Mouse (Mus musculus) c-Kit-positive CD71-negative TER-119-negative erythroid progenitor cells, embryonic 14.5 days (primary cell): ENCODE measurements around the gene Myh1.

Source experiments
- DNase-seq: peaks from one replicate; pipeline ENCODE4 v3.0.0-alpha.2; 2013; ENCODE audit warnings: low read depth

The Myh1 gene

GRCm38 (mm10) chr11:67199752-67200151 lies at the start of gene Myh1:
Myh1 (plus strand) TSS chr11:67200052.
- no peak for DNase-seq

DNA sequence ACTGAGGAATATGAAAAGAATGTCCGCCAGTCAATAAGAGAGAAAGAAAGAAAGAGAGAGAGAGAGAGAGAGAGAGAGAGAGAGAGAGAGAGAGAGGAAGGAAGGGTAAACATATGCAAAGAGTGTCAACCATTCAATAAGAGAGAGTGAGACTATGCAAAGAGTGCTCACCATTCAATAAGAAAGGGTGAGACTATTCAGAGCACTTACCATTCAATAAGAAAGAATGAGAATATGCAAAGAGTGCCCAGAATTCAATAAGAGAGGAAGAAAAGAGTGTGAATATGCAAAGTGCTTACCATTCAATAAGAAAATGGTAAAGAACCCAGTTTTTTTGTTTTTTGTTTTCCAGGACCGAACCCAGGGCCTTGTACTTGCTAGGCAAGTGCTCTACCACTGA lies 49.6 kb upstream of the Myh1 start:
- no peak for DNase-seq

- DNase-seq: no peak
Observed at GRCm38 (mm10) chr11:67151159-67151558, 48.7 kb upstream of the Myh1 start.

DNA sequence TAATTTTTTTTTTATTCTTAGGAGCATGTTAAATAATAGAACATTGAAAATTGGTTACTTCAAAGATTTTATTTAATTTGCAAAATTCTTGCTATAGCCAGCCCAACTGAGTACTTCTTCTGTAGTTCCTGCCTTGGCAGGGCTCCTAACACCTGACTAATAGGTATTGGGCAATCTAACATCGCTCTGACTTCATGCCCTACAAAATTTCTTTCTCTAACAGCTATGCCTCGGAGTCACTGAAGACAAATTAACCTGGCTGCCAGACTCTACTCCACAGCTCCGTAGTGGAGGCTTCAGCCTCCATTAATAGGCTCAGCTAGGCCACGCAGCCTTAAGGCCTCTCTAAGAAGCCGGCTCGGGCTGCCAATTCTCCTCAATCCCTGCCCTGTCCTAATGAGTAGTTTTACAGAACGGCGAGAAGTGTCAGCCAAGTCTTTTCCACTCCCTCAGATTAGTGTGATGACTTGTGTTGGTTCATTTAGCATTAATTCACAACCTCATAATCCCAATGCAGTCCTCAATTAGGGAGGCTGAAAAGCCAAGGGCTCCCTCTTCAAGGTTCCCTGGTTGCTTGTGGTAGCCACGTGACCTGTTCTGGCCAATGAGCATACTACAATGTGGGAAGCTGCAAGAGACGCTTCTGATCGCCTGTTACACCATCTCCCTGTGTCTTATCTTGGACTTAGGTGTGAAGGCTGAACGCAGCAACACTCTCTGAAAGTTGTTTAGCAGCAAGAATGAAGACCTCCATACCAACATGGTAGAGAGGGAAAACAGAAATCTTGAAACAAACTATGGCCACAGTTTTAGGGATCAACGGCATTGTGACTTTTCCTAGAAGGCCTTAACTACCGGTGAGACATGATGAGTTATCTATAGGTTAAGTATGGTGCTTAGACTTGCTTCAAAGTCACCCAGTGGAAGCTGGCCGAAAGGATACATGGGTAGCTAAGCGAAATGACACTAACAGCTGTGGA lies 47.9 kb upstream of the Myh1 start:
- DNase-seq: no peak

DNA sequence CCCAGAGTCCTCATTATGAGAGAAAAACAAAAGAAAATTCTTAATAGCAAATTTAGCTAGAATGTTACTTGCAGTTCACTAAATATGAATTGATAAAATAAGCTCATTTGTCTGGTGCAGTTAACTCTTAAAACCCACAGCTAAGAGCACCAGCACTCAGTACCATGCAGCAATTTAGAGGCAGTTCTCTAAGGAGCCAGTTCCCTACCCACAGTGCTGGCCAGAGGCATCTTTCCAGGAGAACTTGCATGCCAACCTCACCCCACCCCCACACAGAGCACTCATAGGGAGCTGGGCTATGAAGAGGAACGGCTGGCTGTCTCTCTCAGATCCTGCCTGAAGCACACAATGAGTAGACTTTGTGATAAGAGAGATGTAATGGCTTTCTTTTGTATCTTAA lies 46.7 kb upstream of the Myh1 start:
- no peak for DNase-seq

- no peak for DNase-seq
Observed at GRCm38 (mm10) chr11:67153843-67154242, 46.0 kb upstream of the Myh1 start.

DNA sequence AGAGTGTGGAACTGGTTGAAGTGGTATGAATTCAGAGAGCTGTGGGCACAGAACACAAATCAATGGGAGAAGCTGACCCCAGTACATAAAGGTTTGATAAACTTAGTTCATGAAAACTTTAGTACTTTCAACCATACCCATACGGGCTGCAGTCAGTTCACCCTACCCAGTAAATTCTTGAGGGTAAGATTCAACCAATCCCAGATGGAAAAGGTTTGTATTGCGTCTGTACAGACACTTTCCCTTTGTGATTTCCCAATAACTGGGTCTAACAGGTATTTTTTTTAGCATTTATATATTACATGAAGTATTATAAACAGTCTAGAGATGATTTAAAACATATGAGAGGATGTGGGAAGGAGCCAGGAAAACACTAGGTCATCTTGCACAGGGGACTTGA lies 44.2 kb upstream of the Myh1 start:
- no peak for DNase-seq

DNA sequence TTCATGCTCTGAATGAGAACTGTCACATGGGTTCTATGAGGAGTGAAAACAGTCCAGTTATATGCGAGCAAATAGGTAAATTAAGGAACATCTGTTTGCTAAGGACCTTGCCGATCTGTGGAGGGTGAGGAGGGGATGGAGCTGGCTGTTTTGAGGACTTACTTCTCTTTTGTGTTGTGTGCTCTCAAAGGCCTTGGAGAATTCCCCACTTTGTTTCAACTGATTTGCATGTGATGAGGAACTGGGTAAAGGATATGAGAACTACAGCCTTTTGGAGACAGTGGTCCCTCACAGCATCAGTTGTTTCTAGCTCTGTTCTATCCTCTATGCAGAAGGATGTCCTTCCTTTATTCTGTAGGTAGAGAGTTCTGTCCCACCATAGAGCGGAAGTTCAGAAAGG lies 39.7 kb upstream of the Myh1 start:
- DNase-seq: no peak

DNA sequence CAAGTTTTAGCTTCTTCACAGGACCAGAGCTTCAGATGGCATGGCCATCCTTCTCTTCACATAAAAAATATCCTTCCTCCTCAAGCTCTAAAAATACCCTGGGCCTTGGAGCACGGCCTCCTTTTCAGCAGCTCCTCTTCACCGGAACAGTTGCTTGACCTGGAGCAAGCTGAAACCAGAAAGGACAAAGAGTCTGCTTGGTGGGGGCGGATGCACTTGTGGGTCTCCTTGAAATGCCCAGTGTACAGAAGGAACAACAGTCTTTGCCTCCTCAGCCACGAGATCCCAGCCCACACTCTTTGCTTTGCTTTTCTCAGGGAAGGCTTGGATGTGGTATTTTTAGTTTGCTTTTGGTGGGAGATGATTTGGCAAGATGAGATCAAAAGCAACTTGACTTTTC lies 36.2 kb upstream of the Myh1 start:
- no peak for DNase-seq

DNA sequence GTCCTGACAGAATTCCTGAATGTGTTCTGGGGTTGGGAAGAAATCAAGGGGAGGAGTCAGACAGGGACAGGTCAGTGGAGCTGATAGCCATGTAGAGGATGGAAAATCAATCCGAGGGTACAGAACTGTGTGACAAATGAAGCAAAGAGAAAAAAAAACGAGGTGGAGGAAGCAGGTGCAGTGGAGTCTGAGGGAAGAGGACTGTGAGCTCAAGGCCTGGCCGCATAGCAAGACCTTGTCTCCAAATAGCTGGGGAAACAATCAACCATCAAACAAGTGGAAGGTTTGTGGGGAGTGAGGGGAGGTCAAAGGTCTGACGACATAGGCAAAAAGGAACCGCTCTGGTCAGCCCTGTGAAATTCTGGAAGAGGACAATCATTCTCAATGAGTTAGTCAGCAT lies 35.0 kb upstream of the Myh1 start:
- no peak for DNase-seq

GRCm38 (mm10) chr11:67169301-67169700 lies 30.6 kb upstream of the Myh1 start:
- DNase-seq: no peak

DNA sequence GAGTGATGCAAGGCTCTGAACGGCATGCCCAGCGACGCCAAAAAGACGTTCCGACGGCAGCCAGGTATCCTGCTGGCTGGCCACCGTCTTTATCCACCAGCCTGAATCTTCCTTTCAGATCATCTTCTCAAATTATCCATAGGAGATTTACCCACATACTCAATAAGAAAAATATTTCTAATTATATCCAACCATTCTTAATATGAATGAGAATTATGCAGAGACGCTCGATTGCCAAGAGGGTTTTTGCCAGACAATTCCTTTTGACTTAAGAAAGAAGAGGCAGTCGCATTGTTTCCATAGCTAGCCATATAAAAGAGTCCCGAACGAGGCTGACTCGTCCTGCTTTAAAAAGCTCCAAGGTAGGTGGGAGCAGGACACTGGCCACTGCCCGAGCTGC lies 29.1 kb upstream of the Myh1 start, which contains the start of gene Myh2:
TSS of gene Myh2 (plus strand) at position 301 of the 400 bp plus-strand sequence.
- DNase-seq: no peak

- no peak for DNase-seq
Observed at GRCm38 (mm10) chr11:67172439-67172838, 27.4 kb upstream of the Myh1 start.

DNA sequence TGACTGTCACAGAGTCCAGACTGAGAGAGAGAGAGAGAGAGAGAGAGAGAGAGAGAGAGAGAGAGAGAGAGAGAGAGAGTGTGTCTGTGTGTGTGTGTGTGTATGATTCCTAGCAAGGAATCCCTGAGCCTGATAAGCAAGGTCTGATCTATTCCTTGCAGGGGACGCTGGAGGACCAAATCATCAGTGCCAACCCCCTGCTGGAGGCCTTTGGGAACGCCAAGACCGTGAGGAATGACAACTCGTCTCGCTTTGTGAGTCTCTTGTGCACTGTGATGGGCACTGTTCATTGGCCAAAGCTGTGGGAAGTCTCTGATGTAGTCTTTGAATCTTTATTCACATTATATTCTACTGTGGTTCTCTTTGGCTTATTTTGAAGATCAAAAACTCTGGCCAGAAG lies 23.5 kb upstream of the Myh1 start:
- no peak for DNase-seq

- no peak for DNase-seq
Observed at GRCm38 (mm10) chr11:67190316-67190715, 9.5 kb upstream of the Myh1 start.

DNA sequence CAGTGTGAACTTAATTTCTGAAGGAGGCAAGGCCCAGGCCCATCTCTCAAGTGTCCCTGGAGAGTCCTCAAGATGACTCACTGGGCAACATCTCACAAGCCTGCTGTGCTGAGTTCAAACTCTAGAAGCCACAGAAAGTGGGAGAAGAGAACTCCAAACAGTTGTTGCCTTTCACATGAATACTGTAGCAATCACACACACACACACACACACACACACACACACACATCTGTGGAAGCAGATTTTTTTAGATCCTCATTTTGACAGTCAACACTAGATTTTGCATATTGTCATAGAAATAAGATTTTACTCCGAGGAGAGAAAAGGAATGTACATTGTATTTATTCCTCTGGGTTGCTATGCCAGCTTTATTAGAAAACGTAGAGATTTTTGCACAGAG lies 9.0 kb upstream of the Myh1 start:
- no peak for DNase-seq

DNA sequence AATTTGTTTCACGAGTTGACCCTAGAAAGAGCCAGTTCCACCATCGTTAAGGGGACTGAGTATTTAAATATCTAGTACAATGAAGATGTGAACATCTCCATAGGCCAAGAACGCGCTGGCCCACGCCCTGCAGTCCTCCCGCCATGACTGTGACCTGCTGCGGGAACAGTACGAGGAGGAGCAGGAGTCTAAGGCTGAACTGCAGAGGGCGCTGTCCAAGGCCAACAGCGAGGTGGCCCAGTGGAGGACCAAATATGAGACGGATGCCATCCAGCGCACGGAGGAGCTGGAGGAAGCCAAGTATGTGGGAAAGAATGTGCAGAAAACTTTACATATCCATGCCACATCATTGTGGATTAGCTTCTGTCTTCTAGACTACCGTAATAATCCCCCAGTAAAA lies 8.4 kb upstream of the Myh1 start:
- no peak for DNase-seq

DNA sequence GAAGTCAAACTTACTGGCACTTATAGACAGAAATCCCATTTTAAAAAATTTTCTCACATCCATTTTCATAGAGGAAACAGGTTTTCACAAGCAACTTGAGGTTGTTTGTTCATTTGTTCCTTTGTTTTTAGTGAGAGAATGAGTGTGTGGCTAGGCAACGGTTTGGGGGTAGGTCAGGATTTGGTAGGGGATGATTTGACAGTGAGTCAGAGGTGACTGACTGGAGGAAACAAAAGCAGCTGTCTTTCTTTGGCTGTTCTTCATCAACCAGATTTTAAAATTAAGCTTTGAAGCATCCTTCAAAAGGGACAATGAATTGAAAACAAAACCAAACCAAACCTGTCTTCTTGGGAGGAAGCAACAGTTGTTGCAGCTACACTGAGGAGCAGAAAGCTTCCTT lies 531 bp upstream of the Myh1 start:
- DNase-seq: no peak

DNA sequence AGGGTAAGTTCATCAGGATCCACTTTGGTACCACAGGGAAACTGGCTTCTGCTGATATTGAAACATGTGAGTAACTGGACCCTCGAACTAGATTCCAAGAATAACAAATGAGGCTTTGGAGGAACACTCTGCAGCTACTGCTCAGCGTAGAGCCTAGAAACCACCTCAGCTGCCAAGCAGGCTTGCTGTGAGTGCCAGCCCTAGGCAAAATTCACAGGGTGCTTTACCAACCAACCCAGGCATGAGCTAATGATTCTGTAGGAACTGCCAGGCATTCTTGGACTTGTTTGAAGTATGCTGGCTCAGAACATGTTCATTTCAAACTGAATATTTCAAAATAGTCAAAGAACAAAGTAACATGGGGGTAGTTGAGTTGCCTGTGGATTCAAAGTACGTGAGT lies 4.9 kb downstream of the Myh1 start:
- DNase-seq: no peak

- no peak for DNase-seq
Observed at GRCm38 (mm10) chr11:67221803-67222202, 22.0 kb downstream of the Myh1 start.

DNA sequence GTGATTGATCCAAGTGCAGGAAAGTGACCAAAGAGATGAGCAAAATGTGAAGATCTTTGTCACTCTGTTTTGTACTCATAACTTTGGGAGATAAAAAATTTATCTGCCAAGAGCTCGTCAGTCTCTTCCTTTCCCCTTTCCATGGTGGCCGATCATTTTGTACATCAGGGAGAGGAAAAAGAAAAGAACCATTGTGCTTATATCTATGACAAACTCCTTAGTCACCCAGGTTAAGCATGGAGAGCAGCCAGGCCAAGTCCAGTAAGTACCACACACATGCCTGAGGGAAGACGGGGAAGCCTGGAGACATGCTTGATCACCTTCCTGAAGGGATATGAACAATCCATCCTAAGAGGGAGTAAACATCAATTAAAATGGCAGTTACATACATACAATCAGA lies 24.6 kb downstream of the Myh1 start:
- no peak for DNase-seq

DNA sequence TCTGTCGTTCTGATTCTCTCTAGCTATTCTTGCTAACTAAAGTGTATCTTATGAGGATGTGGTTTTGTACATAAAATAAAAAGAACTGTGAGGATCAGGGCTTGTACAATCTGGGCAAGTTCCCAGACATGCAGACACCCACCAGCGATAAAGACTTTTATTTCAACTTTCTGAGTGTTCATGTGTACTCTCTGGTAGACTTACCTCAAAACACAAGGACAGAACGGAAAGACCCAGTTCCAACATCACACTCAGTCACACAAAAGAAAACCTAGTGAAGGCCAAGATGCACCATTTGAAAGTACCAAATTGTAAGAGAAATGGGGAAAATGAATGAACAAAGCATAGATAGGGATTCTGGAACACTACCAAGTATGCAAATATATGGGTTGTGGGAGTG lies 28.9 kb downstream of the Myh1 start:
- DNase-seq: no peak

DNA sequence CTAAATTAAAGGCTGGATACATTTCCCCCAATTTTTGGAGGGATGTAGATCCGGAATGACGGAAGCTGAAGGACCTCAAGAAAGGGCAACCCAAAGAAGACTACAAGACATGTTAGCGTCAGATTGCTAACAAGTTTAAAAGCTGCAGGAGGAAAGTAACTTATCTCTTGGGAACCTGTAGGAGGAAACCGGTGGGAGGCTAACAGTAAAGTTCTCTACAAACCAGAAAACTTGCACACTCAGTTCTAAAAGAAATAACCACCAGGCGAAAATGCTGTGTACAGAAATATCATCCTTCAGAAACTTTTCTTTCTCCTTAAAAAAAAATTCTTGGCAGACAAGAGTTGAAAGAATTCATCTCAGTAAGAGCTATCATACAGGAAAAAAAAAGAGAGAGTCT lies 29.3 kb downstream of the Myh1 start:
- DNase-seq: no peak

DNA sequence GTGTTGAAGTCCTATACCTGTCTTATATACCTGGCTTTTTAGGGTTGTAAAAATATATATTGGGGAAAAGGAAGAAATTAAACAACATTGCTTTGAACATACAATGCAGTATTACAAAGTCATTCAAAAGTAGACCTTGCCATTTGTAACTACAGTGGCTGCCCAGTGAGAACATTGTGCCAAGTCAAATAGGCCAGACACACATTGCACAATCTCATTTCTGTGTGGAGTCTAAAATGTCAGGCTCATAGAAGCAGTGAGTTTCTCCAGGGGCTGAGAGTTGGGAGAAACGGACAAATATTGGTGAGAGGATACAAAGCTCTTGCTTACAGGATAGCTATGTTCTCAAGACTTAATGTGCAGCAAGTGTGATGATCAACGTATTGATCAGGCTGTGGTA lies 30.1 kb downstream of the Myh1 start:
- no peak for DNase-seq
